Mouse (Mus musculus): ENCODE measurements around the gene Olfr1502. TPM values are rescaled to one million over a fixed set of nuclear protein-coding genes. Genes with fewer than 3 reads are reported as not detected.
A peak's percentile ranks its signal among the peaks of the same experiment; 100 is the strongest.
"Not testable (repeated sequence)": the region's sequence is repeated elsewhere in the genome, so short reads cannot be mapped to it uniquely, and the experiment has no call there.

The Olfr1502 gene
- total RNA-seq (2017) = not detected in 2 replicates

DNA sequence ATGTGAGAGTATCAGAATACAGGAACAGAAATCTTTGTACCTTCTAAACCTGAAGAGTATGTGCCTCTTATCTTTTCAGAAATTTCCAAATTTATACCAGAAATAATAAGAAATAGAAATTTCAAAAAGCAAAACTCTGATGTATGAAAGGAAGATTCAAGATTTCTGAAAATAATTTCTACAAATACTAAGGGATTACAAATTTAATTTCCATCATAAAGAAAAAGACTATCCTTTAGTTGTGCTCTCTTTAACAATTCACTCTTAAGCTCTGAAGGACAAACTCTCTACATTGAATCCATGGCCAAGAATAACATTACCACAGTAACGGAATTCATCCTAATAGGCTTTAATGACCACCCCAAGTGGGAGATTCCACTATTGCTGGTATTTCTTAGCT lies at the start of gene Olfr1502:
Gene Olfr1502 (plus strand): TSS at position 301 of the 400 bp plus-strand sequence.
- no peak for ATAC-seq (replicated peaks in 1 of 2; ENCODE audit: insufficient read depth in 1 of 2, low FRiP score in 2 of 2, low TSS enrichment in 1 of 2, low read depth in 1 of 2, poor library complexity in 2 of 2, severe bottlenecking in 2 of 2)

DNA sequence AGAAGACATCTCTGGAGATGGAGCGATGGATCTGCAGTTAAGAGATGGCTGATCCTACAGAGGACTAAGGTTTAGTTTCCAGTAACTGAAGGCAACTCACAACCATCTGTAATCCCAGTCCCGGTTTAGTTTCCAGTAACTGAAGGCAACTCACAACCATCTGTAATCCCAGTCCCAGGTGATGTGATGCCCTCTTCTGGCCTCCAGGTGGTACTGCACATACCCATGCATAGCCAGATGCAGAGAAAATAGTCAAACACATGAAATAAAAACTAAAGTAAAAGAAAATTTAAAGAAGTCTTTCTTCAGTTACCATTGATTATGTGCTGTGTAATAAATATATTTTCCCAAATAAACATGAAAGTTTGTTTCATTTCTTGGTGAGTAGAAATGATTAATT lies 48.8 kb upstream of the Olfr1502 start:
- no peak for ATAC-seq (replicated peaks in 1 of 2; ENCODE audit: insufficient read depth in 1 of 2, low FRiP score in 2 of 2, low TSS enrichment in 1 of 2, low read depth in 1 of 2, poor library complexity in 2 of 2, severe bottlenecking in 2 of 2)

DNA sequence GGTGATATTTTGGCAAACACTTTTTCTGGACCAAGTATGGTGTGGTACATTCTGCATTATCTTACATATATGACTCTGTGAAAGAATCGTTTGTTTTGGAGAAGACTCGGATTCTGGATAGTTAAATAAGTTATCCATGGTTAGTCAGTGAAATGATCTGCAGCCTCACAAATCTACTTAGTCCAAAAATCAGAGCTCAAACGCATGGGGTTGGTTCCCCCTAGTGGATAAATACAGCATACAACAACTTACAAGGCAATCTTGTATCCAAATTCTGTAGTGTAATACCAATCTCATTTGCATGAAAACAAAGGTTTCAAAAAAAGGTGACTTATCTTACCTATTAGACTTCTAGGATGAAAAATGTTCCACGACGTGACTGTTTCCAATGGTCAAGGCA lies 42.8 kb upstream of the Olfr1502 start:
- ATAC-seq (replicated peaks in 1 of 2; ENCODE audit: insufficient read depth in 1 of 2, low FRiP score in 2 of 2, low TSS enrichment in 1 of 2, low read depth in 1 of 2, poor library complexity in 2 of 2, severe bottlenecking in 2 of 2) = peak in 1 of 2 experiments; percentile 46; a peak in 1 of 4 replicates

DNA sequence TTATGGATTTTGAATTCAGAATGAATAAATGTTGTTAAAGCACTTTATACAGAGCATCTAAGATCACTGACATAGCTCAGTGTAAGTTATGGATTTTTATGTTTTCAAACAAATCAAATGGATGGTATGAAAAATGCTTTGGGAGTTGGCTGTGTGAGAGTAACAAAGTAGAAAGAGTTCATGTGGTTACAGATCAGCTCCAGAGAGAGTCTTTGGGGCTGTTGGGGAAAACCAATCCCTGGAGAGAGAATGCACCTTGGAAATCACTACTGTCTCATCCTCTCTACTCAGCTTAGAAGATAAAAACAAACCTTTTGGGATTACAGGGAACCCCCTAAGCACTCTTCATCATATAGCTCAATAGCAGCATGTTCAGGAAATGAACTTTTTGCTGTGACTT lies 42.2 kb upstream of the Olfr1502 start, which contains the start of gene Olfr1499:
Gene Olfr1499 (minus strand): TSS at position 101 of the 400 bp plus-strand sequence.
- ATAC-seq (replicated peaks in 1 of 2; ENCODE audit: insufficient read depth in 1 of 2, low FRiP score in 2 of 2, low TSS enrichment in 1 of 2, low read depth in 1 of 2, poor library complexity in 2 of 2, severe bottlenecking in 2 of 2) = no peak

DNA sequence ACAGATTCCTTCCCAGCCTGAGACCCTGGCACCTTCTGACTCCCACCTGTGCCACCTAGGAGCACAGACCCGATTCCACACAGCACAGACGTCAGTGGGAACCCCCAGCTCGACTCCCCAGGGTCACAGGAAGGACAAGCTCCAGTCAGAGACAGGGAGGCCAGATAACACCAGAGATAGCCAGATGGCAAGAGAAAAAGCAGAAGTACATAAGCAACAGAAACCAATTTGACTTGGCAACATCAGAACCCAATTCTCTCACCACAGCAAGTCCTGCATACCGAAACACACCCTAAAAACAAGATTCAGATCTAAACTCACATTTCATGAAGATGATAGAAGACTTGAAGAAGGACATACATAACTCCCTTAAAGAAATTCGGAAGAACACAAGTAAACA lies 40.7 kb upstream of the Olfr1502 start:
- peak in 1 of 2 experiments; percentile 29; a peak in 1 of 4 replicates for ATAC-seq (replicated peaks in 1 of 2; ENCODE audit: insufficient read depth in 1 of 2, low FRiP score in 2 of 2, low TSS enrichment in 1 of 2, low read depth in 1 of 2, poor library complexity in 2 of 2, severe bottlenecking in 2 of 2)

DNA sequence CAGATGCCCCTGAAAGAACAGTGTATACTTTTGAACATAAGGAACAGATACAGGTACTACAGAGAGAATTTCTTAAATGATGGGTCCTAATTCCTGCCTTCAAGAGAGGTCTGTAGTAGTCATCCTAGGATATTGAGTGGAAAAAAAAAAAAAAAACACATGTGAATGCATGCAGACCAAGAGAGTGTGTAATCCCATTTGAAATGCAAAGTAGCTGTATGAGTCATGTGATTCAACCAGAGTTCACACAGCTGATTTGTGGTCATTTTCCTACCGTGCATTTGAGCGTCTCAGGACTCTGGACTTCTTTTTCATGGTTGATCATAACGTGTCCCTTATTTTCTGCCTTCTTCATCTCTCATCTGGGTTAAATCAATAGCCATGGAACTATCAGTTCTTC lies 33.1 kb upstream of the Olfr1502 start:
- ATAC-seq (replicated peaks in 1 of 2; ENCODE audit: insufficient read depth in 1 of 2, low FRiP score in 2 of 2, low TSS enrichment in 1 of 2, low read depth in 1 of 2, poor library complexity in 2 of 2, severe bottlenecking in 2 of 2) = no peak

DNA sequence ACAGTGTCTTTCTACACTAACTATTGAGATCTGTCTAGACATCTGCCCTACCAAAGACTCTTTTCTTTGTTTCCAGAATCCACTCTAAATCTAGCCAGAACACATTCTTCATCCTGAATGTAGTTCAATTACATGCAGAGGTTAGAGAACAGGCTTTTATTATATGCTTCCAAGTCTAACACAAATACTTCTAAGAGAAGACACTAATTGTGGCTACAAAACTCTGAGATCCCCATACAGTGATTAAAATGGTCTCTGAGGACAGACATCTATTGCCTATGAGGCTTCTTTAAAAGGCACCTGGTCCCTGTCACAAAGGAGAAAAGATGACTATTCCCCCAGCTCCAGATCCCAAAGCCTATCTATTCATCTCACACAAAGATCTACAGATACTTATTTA lies 31.2 kb upstream of the Olfr1502 start, which contains the start of gene Olfr1500:
Gene Olfr1500 (minus strand): TSS at position 101 of the 400 bp plus-strand sequence.
- ATAC-seq (replicated peaks in 1 of 2; ENCODE audit: insufficient read depth in 1 of 2, low FRiP score in 2 of 2, low TSS enrichment in 1 of 2, low read depth in 1 of 2, poor library complexity in 2 of 2, severe bottlenecking in 2 of 2) = no peak

DNA sequence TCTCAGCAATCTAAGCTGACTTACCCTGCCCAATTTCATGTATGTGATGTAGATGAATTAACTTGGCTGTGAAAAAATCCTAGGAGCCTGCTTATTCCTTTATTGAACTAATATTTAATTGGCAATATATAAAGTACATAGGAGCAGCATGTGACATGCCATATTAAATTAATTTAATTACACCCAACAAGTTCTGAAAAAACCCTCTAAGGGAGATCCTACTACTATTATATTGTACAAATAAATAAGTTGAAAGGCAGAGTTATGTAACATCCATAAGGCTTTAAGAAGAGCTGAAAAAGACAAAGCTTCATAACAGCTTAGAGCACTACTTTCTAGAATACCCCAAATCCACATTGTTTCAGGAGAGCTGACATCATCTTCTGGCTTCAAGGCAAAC lies 11.0 kb upstream of the Olfr1502 start, which contains the start of gene Olfr1501:
Gene Olfr1501 (minus strand): TSS at position 101 of the 400 bp plus-strand sequence.
- ATAC-seq (replicated peaks in 1 of 2; ENCODE audit: insufficient read depth in 1 of 2, low FRiP score in 2 of 2, low TSS enrichment in 1 of 2, low read depth in 1 of 2, poor library complexity in 2 of 2, severe bottlenecking in 2 of 2) = not testable (repeated sequence)

DNA sequence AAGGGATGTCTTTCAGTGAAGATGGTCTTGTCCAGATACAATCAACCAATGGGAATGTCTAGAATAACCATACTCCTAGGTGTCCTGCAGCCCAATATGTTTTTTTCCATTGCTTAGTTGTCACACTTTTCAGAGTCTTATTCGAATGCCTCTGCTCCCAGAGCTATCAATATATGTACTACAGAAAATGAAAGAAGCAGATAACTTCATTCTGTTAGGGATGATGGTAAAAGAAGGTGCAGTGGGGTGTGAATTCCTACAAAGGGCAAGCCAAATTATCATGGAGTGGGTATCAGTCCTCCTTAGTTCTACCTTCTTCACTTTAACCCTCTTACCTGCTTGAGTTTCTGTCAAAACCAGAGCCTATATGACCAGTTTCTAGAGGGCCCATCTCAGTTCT lies 36.2 kb downstream of the Olfr1502 start, which contains the start of gene Olfr1504:
Gene Olfr1504 (minus strand): TSS at position 101 of the 400 bp plus-strand sequence.
- no peak for ATAC-seq (replicated peaks in 1 of 2; ENCODE audit: insufficient read depth in 1 of 2, low FRiP score in 2 of 2, low TSS enrichment in 1 of 2, low read depth in 1 of 2, poor library complexity in 2 of 2, severe bottlenecking in 2 of 2)

Other genes with a start within 250 kb of the Olfr1502 start
- gene Olfr1487, start 244.4 kb upstream of the Olfr1502 start, total RNA-seq (2017) = not detected in 2 replicates
- not detected in 2 replicates for gene Olfr1489, start 230.2 kb upstream of the Olfr1502 start, total RNA-seq (2017)
- gene Olfr1490, start 210.7 kb upstream of the Olfr1502 start, total RNA-seq (2017) = not detected in 2 replicates
- gene Olfr1491, start 164.5 kb upstream of the Olfr1502 start, total RNA-seq (2017) = not detected in 2 replicates
- not detected in 2 replicates for gene Olfr1493-ps1, start 138.5 kb upstream of the Olfr1502 start, total RNA-seq (2017)
- gene Olfr1494, start 122.1 kb upstream of the Olfr1502 start, total RNA-seq (2017) = not detected in 2 replicates
- gene Olfr1495, start 97.2 kb upstream of the Olfr1502 start, total RNA-seq (2017) = not detected in 2 replicates
- gene Olfr1496, start 83.9 kb upstream of the Olfr1502 start, total RNA-seq (2017) = not detected in 2 replicates
- gene Olfr1497, start 63.6 kb upstream of the Olfr1502 start, total RNA-seq (2017) = not detected in 2 replicates
- gene Olfr1499, start 42.3 kb upstream of the Olfr1502 start, total RNA-seq (2017) = not detected in 2 replicates
- not detected in 2 replicates for gene Olfr1500, start 31.3 kb upstream of the Olfr1502 start, total RNA-seq (2017)
- gene Olfr1501, start 11.1 kb upstream of the Olfr1502 start, total RNA-seq (2017) = not detected in 2 replicates
- gene Olfr1504, start 36.1 kb downstream of the Olfr1502 start, total RNA-seq (2017) = not detected in 2 replicates
- not detected in 2 replicates for gene Olfr1505, start 51.7 kb downstream of the Olfr1502 start, total RNA-seq (2017)

Measured in hematopoietic stem cell, adult 5-6 weeks (primary cell).